Mouse (Mus musculus) adrenal gland, postnatal 14 days (tissue): ENCODE results near the gene Tex14. TPM values are rescaled to one million over a fixed set of nuclear protein-coding genes. Genes with fewer than 3 reads are reported as not detected.
A peak's percentile ranks its signal among the peaks of the same experiment; 100 is the strongest.
"Not testable (repeated sequence)": the region's sequence is repeated elsewhere in the genome, so short reads cannot be mapped to it uniquely, and the experiment has no call there.

Experiments used
- DNase-seq: peaks from one replicate; pipeline ENCODE4 v3.0.0; 2021; ENCODE audit warnings: mixed read lengths
- total RNA-seq: library from RNA; stranded (reverse); gene quantifications from 2 replicates; pipeline ENCODE4 v1.2.3, GENCODE M21; 2021

Gene Tex14
- total RNA-seq, 1 experiment from 2014 or later = 0.67 TPM

- peak; percentile 93 for DNase-seq
Measured at GRCm38 (mm10) chr11:87426450-87427250, 21.8 kb downstream of the Tex14 start.

GRCm38 (mm10) chr11:87427273-87428050, 22.6 kb downstream of the Tex14 start:
- DNase-seq = no peak

GRCm38 (mm10) chr11:87428051-87428673, 23.3 kb downstream of the Tex14 start:
- DNase-seq = no peak

DNA sequence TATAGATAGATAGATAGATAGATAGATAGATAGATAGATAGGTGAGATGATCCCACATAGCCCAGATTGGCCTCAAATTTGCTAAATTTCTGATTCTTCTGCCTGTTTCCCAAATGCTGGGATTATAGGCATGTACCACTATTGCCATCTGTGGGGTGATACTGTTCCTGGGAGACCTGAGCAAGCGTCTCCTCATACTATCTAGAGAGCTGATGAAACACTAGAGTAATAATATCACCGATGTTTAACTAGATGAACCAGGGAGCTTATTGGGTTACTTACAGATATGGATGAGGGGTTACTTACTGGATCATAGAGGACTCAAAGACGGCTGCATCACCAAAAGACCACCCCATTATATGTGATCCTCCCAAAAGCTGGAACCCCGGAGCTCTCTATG, 24.5 kb downstream of the Tex14 start:
- DNase-seq = no peak

GRCm38 (mm10) chr11:87430374-87430773, 25.5 kb downstream of the Tex14 start:
- DNase-seq = no peak

DNA sequence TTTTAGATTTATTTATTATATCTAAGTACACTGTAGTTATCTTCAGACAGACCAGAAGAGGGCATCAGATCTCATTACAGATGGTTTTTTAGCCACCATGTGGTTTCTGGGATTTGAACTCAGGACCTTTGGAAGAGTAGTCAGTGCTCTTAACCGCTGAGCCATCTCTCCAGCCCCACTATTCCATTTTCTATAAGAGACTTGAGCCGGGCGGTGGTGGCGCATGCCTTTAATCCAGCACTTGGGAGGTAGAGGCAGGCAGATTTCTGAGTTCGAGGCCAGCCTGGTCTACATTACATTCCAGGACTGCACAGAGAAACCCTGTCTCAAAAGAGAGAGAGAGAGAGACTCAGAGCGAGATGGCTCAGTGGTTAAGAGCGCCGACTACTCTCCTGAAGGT, 26.9 kb downstream of the Tex14 start:
- DNase-seq = not testable (repeated sequence)

DNA sequence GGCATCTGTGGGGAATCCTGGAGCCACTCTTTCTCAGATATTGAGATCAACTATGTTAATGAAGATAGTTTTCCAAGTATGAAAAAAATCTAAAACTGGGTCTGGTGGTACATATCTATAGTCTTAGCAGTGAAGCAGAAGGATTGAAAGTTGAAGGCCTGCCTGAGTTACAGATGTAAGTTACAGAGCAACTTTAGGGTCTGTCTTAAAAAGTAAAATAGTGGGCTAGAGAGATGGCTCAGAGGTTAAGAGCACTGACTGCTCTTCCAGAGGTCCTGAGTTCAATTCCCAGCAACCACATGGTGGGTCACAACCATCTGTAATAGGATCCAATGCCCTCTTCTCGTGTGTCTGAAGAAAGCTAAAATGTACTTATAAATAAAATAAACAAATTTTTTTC, 27.6 kb downstream of the Tex14 start:
- no peak for DNase-seq

DNA sequence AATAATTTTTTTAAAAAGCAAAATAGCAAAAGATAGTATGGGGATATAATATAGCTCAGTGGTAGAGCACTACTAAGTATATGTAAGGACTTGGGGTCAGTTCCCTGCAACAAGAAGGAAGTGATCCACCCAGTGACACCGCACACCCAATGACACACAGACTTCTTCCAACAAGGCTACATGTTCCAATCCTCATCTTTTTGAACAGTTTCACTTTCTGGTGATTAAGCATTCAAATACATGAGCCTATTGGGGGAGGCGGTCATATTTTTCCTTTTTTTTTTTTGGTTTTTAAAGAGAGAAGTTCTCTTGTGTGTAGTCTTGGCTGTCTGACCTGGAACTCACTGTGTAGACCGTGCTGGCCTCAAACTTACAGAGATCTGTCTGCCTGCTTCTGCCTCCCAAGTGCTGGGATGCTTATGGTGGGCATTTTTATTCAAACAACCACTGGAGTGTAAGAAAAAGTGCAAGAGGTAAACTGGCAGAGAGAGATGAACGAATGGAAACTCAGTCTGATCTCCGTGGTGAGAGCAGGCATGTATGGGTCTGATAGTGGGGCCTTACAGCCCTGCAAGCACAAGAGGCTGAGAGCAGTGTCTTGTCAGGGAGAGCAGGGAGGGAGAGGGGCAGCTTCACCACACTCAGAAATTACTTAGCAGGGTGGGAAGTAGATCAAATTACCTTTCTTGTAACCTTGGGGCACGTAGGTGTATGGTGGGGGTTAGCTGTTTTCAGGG, 28.2 kb downstream of the Tex14 start:
- no peak for DNase-seq

GRCm38 (mm10) chr11:87435107-87435506, 30.2 kb downstream of the Tex14 start:
- not testable (repeated sequence) for DNase-seq

DNA sequence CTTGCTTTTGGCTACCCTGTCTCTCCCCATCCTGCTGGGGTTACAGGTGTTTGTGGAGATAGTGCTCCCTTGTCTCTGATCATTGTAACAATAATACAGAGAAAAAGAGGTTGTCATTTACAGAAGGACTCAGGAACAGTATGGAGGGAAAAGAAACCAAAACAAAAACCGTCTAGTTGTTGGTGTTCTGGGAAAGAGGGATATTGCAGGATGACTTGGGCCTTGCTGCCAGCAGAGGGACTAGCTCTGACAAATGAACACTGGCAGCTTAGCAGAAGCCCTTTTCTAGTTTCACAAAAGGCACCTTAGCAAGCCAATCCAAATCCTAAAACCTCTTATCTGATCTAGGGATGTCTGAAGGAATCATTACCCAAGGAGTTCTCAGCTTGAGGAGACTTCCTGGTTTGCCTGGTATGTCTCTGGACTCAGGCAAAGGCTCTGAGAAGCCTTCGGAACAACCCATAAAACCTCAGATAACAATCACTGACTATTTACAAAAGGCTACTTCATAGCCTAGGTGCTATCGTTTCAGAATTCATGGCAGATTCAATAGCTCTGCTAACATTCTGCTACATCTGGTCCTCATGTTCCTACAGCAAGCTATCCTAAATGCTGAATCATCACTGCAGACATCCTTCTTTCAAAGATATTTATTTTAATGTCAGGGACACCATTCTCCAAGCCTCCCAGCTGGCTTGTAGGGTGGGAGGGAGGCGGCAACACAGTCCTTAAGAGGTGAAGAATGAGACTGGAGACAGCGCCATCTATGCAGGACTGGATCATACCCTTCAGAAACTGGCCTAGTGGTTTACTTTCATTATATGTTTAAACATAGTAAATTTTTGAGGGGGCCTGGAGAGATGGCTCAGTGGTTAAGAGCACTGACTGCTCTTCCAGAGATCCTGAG, 31.7 kb downstream of the Tex14 start:
- peak; percentile 34 for DNase-seq

DNA sequence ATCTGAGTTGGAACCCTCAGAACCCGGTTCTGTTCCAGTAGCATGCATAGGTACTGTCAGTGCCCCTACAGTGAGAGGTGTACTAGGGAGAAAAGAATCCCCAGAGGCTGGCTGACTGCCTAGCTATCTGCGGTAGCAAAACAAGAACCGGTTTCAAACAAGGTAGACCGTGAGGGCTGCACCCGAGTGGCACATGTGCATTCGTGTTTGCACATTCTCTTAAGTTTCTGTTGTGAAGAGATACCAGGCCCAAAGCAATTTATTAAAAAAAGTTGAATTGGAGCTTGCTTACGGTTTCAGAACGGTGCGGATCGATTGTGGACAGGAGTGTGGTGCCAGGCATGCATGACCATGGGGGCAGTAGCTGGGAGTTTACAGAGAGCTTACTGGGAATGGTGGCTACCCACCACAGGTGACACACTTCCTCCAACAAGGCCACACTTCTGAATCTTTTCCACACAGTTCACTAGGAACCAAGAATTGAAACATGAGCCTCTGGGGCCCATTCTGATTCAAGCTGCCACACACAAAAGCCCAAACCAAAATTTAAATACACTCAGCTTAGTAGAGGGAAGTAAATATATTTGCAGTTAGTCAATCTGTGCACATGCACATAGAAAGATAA, 35.0 kb downstream of the Tex14 start:
- no peak for DNase-seq

DNA sequence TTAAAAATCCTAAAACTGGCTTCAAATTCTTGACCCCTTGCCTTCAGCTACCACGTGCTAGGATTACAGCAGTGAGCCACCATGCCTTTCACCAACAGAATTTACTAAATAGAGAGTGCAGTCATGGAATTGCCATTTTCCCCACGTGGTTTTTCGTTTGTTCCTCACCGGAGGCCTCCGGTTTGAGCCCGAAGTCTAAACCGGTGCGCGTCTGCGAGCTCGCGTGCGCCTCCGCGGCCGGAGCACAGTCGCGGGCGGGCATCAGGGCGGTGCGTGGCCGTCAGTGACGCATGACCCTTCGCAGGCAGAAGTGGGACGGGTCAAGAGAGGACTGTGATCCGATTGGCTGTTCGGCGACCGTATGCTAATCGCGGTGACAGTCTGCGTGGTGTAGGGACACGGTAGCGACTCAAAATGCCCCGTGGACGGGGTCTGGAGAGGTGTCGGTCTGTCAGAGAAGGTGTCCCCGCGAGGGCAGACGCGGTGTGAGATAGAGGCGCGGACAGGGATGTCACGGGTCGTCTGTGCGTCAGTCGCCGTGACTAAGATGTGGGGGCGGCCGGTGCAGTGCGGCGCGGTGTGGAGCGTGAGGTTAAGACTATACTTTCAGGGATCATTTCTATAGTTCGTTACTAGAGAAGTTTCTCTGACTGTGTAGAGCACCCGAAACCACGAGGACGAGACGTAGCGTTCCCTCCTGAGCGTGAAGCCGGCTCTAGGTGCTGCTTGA, 37.9 kb downstream of the Tex14 start:
- peak; percentile 83 for DNase-seq

GRCm38 (mm10) chr11:87443373-87443883, 38.6 kb downstream of the Tex14 start:
- DNase-seq = peak; percentile 70

- DNase-seq = not testable (repeated sequence)
Measured at GRCm38 (mm10) chr11:87444056-87444455, 39.2 kb downstream of the Tex14 start.

DNA sequence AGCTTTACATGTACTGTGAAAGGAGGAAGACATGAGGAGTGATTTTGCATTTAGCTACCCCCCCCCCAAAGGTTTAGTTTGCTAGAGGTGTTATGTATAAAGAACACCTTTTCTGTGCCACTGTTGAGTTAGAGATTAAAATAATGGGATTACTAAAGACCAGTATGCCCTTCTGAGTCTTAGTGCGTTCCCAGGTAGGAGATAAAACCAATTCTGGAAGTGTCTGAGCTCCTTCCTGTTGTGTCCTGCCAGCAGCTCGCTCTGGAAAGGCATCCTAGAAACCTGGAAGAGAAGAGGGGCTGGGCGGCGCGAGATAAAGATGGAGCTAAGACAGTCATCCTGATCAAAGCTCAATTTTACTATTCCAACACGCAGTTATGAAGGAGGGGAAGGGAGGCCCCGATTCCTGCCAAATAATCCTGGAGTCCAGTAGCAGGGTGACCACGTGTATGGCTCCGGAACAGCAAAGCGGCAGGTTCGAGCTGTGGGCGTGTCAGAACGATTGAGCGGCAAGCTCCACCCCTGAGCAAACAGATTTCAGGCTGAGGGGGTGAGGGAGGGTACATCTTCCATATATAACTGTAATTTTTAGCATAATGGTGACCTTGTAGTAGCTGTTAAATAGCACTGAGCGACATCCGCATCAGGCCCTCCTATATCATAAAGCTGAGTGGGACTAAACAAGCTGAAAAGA, 40.0 kb downstream of the Tex14 start:
- DNase-seq = no peak

DNA sequence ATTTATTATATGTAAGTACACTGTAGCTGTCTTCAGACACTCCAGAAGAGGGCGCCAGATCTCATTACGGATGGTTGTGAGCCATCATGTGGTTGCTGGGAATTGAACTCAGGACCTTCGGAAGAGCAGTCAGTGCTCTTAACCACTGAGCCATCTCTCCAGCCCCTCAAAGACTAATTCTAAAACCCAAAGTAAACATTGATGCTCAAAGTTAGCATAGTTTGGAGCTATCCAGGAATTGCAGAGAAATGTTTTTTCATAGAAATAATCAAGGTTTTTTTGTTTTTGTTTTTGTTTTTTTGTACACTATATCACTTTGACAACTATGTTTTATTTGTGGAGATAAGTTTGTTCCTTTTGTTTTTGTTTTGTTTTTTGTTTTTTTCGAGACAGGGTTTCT, 40.7 kb downstream of the Tex14 start:
- DNase-seq = not testable (repeated sequence)

GRCm38 (mm10) chr11:87446159-87446558, 41.3 kb downstream of the Tex14 start:
- DNase-seq = no peak

- no peak for DNase-seq
Measured at GRCm38 (mm10) chr11:87447429-87447828, 42.6 kb downstream of the Tex14 start.

DNA sequence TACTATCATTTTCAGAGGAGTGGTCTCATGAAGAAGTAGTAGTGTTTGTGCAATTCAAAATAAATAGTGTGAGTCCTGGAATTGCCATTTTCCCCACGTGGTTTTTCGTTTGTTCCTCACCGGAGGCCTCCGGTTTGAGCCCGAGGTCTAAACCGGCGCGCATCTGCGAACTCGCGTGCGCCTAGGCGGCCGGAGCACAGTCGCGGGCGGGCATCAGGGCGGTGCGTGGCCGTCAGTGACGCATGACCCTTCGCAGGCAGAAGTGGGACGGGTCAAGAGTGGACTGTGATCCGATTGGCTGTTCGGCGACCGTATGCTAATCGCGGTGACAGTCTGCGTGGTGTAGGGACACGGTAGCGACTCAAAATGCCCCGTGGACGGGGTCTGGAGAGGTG, 43.2 kb downstream of the Tex14 start:
- DNase-seq = peak; percentile 96
